Mouse (Mus musculus): ENCODE data around the gene Cpa2.

Cpa2 gene

DNA sequence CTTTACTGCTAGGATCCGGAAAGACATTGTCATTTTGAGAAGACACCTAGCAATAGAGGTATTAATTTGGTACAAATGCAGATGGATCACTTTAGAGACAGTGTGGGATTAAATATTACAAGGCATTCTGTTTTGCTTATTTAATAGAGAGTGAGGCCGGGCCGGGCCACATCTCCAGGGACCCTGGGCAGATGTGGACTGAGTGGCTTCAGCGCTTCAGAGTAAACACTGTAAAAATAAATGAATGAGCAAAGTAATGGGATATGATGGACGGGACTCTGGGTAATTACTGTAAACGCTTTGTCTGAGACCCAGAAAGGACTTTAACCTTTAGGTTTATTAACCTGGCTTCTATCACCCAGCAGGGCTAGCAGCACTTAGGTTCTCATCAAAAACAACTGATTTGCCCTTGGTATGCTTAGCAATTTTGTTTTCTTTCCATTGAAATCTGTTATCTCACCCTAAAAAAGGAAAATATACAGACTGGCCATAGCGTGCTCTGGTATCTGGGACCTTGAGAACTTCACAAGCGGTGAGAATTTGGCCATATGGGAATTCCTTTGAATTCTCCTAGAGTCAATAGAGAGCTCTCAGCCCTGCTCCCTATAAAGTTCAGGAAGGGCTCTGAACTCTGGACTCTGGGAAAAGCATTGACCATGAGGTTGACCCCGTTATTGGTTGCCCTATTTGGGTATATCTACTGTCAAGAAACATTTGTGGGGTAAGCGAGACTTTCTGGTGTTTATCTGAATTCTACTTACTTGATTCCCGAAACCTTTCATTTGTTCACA lies at the start of gene Cpa2:
Gene Cpa2 (plus strand): TSS at position 574 of the 791 bp plus-strand sequence.
- DNase-seq: no peak

DNA sequence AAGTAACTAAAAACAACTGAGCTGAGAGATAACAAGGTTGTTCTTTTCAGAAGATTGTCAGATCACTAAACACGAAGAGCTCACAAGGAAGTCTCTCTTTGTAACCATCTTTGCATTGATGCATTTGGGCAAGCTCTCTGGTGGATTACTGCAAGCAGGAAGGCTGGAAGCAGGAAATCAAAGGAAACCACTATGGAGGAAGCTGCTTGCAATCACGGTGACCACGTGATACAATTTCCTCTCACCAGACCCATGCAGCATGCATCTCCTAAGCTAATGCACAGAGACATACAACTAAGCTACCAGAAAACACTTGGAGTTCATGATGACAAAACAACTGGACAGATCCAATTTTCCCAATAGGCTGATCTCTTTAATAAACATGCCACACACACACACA lies 42.3 kb upstream of the Cpa2 start:
- no peak for DNase-seq

GRCm38 (mm10) chr6:30508824-30509223 lies 32.6 kb upstream of the Cpa2 start:
- no peak for DNase-seq

- DNase-seq: peak; percentile 98 to 99
These were observed 31.8 kb upstream of the Cpa2 start, which contains the start of the genes Tmem209 and Ssmem1 for GRCm38 (mm10) chr6:30509265-30510239. Tmem209 (minus strand) TSS chr6:30509783. Ssmem1 (plus strand) TSS chr6:30509849.

DNA sequence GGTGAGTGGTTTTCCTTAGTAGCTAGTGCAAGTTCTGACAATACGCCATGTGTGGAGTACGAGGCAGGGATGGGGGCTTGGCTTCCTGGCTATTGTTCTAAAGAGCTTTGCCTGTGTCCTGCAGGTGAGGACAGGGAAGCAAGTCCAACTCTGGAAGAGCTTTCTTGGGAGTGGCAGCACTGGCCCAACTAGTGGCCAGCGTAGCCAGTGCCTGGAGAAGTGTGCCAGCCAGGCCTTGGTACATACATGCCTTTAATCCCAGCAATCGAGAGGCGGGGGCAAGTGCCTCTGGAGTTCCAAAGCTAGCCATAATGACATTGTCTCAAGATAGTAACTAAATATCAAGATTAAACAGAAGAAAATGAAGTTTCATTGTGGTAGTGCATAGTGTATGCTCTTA lies 31.1 kb upstream of the Cpa2 start:
- peak; percentile 19 to 31 for DNase-seq

- no peak for DNase-seq
These were observed 27.1 kb upstream of the Cpa2 start for GRCm38 (mm10) chr6:30514242-30514641.

GRCm38 (mm10) chr6:30520400-30520799 lies 21.0 kb upstream of the Cpa2 start:
- no peak for DNase-seq

- DNase-seq: no peak
These were observed 15.7 kb upstream of the Cpa2 start for GRCm38 (mm10) chr6:30525456-30526332.

GRCm38 (mm10) chr6:30526586-30527515 lies 14.5 kb upstream of the Cpa2 start:
- DNase-seq: no peak

GRCm38 (mm10) chr6:30528800-30529199 lies 12.6 kb upstream of the Cpa2 start:
- DNase-seq: no peak

DNA sequence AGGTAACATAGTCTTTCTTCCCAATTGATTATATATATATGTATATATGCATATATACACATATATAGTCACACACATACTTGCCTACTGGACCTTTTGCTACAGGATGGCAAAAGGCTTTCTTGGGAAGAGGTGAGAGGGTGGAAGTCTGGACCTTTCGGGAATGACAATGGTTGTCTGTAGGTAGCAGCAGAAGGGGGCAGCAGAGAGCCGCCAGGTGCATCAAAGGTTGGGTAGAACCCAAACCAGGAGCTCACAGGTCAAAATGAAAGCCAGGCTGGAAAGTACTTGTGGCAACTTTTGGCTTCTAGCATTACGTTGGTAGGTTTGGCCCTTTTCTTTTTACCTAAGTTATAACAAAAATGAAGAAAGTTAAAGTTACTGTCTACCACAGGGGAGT lies 6.0 kb upstream of the Cpa2 start:
- peak; percentile 70 to 85 for DNase-seq

GRCm38 (mm10) chr6:30538240-30538639 lies 3.1 kb upstream of the Cpa2 start:
- DNase-seq: no peak

GRCm38 (mm10) chr6:30538800-30539199 lies 2.6 kb upstream of the Cpa2 start:
- no peak for DNase-seq

DNA sequence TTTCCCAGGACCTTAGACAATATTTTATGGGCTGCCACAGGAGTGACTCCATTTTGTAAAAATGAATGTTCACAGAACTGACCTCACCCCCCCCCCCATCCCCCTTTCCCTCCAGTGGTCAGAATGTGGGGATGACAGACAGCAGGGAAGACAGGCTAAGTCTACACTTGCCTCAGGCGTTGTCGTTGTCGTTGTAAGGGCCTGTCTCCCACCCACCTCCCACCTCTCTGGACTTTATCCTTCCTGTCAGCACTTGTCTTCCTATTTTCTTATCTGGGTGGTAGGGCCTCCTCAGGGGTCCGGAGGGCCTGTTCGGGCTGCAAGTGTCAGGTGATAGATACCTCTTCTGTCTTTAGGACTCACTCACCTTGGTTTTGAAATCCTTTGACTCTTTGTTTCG lies 895 bp downstream of the Cpa2 start:
- DNase-seq: no peak

DNA sequence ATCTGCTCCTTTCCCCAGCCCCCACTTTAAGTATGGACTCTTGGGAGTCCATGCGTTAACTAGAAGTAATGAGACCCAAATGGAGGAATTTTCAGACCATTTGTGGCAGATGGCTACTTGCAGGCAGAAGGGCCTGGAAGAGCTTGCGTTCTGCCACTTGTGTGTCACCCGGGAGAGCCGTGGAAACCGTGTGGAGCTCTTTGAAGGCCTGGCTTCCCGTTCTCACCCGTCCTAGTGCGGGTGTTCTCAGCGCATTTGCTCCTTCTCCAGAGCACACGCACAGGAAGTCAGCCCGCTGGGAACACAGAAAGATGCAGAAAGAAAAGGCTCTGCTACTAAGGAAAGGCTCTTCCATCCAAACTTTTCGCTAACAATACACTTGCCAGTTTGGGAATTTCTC lies 1.7 kb downstream of the Cpa2 start:
- no peak for DNase-seq

- DNase-seq: no peak
These were observed 2.5 kb downstream of the Cpa2 start for GRCm38 (mm10) chr6:30543851-30544250.

GRCm38 (mm10) chr6:30545689-30546088 lies 4.3 kb downstream of the Cpa2 start:
- DNase-seq: no peak

DNA sequence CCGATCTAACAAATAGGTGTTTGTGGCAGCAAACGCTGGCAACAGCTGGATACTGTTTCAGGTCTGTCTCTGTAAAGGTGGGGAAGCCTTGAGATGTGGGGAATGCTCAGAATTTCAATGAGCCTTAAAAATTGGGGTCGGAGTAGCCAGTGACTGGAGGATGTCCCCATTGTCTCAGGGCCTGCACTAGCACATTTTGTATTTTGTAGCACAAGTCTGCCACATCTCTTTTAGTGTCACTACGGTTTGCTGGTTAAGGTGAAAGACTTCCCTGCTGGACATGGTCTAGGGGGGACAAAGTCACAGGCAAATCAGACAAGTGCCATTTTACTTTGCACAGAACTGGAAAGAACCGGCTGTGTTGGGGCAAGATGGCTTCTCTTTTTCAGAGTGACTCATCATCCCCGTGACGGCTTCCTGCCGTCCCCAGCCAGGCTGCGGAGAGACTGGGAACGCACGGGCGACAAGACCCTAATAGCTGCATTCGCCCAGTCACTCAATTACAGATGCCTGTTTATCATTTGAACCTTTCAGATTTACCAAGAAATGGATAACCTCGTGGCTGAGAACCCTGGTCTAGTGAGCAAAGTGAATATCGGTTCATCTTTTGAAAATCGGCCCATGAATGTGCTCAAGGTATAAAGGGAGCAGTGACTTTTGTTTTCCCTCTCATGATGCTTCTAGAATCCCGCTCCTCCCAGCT lies 5.3 kb downstream of the Cpa2 start:
- DNase-seq: peak; percentile 61

DNA sequence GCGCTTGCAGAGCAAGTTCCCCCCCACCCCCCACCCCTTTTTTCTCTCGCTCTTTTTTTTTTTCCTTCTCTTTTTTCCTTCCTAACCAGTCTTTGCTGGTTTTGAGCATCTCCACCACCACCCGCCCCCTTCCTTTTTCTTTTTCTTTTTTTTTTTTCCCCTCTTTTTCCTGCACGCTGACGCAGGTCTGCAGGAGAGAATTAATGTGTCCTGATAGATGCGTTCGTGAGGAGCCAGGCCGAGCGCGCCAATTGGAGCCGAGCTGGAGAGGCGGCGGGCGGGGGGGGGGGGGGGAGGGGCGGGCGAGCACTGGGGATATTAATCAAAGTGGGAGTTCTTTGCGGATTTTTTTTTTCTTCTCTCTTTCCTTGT lies 5.9 kb downstream of the Cpa2 start:
- DNase-seq: peak; percentile 60 to 78

- peak; percentile 33 to 40 for DNase-seq
These were observed 6.4 kb downstream of the Cpa2 start for GRCm38 (mm10) chr6:30547656-30548306.

All from cerebellum, postnatal 25 days (tissue).